Mouse (Mus musculus) MEL (cell line): ENCODE measurements around the gene Sgms1. TPM values are rescaled to one million over a fixed set of nuclear protein-coding genes. Genes with fewer than 3 reads are reported as not detected.

Experiments used
- DNase-seq: peaks from one replicate; pipeline ENCODE4 v3.0.0; 2011; ENCODE audit warnings: low read depth, low spot score
- H3K27ac ChIP-seq: 2 replicates; pipeline ENCODE4 v1.5.1; 2012; ENCODE audit warnings: low read depth, mild to moderate bottlenecking, control low read depth, low read length, moderate library complexity; ENCODE audit not compliant: control insufficient read depth
- H3K27me3 ChIP-seq, 2 experiments: fragments of 150-350 bp in 1 of 2; sonication (generic) in 1 of 2; 2 replicates each; pipeline ENCODE4 v1.6.1; 2012; ENCODE audit warnings: low read length in 2 of 2, mild to moderate bottlenecking in 2 of 2, improper control_type of control experiment in 1 of 2, moderate library complexity in 1 of 2; ENCODE audit not compliant: insufficient read depth in 2 of 2, control insufficient read depth in 1 of 2
- H3K36me3 ChIP-seq, 2 experiments: 2 replicates each; pipeline ENCODE4 v1.6.1; 2012 to 2014; ENCODE audit warnings: low read length in 2 of 2, improper control_type of control experiment in 1 of 2, inconsistent platforms in 1 of 2, mild to moderate bottlenecking in 1 of 2; ENCODE audit not compliant: insufficient read depth in 2 of 2, control insufficient read depth in 1 of 2
- H3K4me1 ChIP-seq, 2 experiments: fragments of 150-350 bp in 1 of 2; sonication (generic) in 1 of 2; 2 replicates each; pipeline ENCODE4 v1.6.1; 2012; ENCODE audit warnings: low read length in 2 of 2, improper control_type of control experiment in 1 of 2, mild to moderate bottlenecking in 1 of 2; ENCODE audit not compliant: insufficient read depth in 2 of 2, control insufficient read depth in 1 of 2
- H3K4me3 ChIP-seq, 2 experiments: fragments of 150-350 bp in 1 of 2; sonication (generic) in 1 of 2; 2 replicates each; pipeline ENCODE4 v1.5.1; 2012; ENCODE audit warnings: low read depth in 2 of 2, low read length in 2 of 2, mild to moderate bottlenecking in 2 of 2, moderate library complexity in 2 of 2, control low read depth in 1 of 2, improper control_type of control experiment in 1 of 2; ENCODE audit not compliant: control insufficient read depth in 1 of 2, insufficient read depth in 1 of 2
- H3K79me2 ChIP-seq: 2 replicates; pipeline ENCODE4 v1.6.1; 2012; ENCODE audit warnings: mild to moderate bottlenecking, low read length, moderate library complexity; ENCODE audit not compliant: control insufficient read depth, poor library complexity, insufficient read depth
- H3K9ac ChIP-seq: 2 replicates; pipeline ENCODE4 v1.6.1; 2012; ENCODE audit warnings: low read depth, mild to moderate bottlenecking, control low read depth, low read length, moderate library complexity; ENCODE audit not compliant: control insufficient read depth, poor library complexity, severe bottlenecking
- H3K9me3 ChIP-seq: fragments of 150-350 bp; sonication (generic); replicated peaks from 2 replicates; pipeline ENCODE4 v1.6.1; 2012; ENCODE audit warnings: mild to moderate bottlenecking, low read length, improper control_type of control experiment, moderate library complexity; ENCODE audit not compliant: insufficient read depth
- BHLHE40 ChIP-seq: IDR thresholded peaks from 2 replicates; pipeline ENCODE4 v1.6.1; 2012; ENCODE audit warnings: low read depth, mild to moderate bottlenecking, inconsistent platforms, low read length, improper control_type of control experiment, borderline replicate concordance
- CHD1 ChIP-seq: IDR thresholded peaks from 2 replicates; pipeline ENCODE4 v1.6.1; 2012; ENCODE audit warnings: low read depth, mild to moderate bottlenecking, inconsistent platforms, low read length, improper control_type of control experiment
- CTCF ChIP-seq, 3 experiments: IDR thresholded peaks in 2 of 3; conservative IDR thresholded peaks in 1 of 3; 2 replicates each; pipeline ENCODE4 v1.5.1; 2011 to 2012; ENCODE audit warnings: low read length in 3 of 3, low read depth in 2 of 3, mild to moderate bottlenecking in 2 of 3, improper control_type of control experiment in 1 of 3, inconsistent platforms in 1 of 3, mixed read lengths in 1 of 3, moderate library complexity in 1 of 3; ENCODE audit not compliant: control insufficient read depth in 1 of 3, insufficient read depth in 1 of 3, poor library complexity in 1 of 3, severe bottlenecking in 1 of 3
- ELF1 ChIP-seq: IDR thresholded peaks from 2 replicates; pipeline ENCODE4 v1.6.1; 2014; ENCODE audit warnings: low read depth, mild to moderate bottlenecking, inconsistent platforms, low read length, improper control_type of control experiment, moderate library complexity
- EP300 ChIP-seq, 2 experiments: IDR thresholded peaks; 2 replicates each; pipeline ENCODE4 v1.6.1; 2011; ENCODE audit warnings: improper control_type of control experiment in 2 of 2, low read length in 2 of 2, low read depth in 1 of 2, mild to moderate bottlenecking in 1 of 2
- ETS1 ChIP-seq: IDR thresholded peaks from 2 replicates; pipeline ENCODE4 v1.6.1; 2012; ENCODE audit warnings: low read depth, mild to moderate bottlenecking, inconsistent platforms, low read length, improper control_type of control experiment, moderate library complexity
- GABPA ChIP-seq: IDR thresholded peaks from 2 replicates; pipeline ENCODE4 v1.6.1; 2012; ENCODE audit warnings: low read depth, mild to moderate bottlenecking, inconsistent platforms, low read length, improper control_type of control experiment, moderate library complexity
- GATA1 ChIP-seq: IDR thresholded peaks from 2 replicates; pipeline ENCODE4 v1.6.1; 2011; ENCODE audit warnings: low read depth, low read length, improper control_type of control experiment
- HCFC1 ChIP-seq: IDR thresholded peaks from 2 replicates; pipeline ENCODE4 v1.6.1; 2012; ENCODE audit warnings: low read depth, mild to moderate bottlenecking, inconsistent platforms, low read length, improper control_type of control experiment, moderate library complexity
- MAFK ChIP-seq: IDR thresholded peaks from 2 replicates; pipeline ENCODE4 v1.6.1; 2011; ENCODE audit warnings: low read depth, mild to moderate bottlenecking, low read length, improper control_type of control experiment, borderline replicate concordance
- NELFE ChIP-seq: IDR thresholded peaks from 2 replicates; pipeline ENCODE4 v1.6.1; 2011; ENCODE audit warnings: low read depth, low read length, improper control_type of control experiment
- NRF1 ChIP-seq: IDR thresholded peaks from 2 replicates; pipeline ENCODE4 v1.6.1; 2014; ENCODE audit warnings: low read depth, mild to moderate bottlenecking, inconsistent platforms, low read length, improper control_type of control experiment, moderate library complexity; ENCODE audit not compliant: poor library complexity, insufficient read depth, severe bottlenecking
- POLR2AphosphoS2 ChIP-seq: IDR thresholded peaks from 2 replicates; pipeline ENCODE4 v1.6.1; 2011; ENCODE audit warnings: low read length, improper control_type of control experiment
- RCOR1 ChIP-seq: IDR thresholded peaks from 2 replicates; pipeline ENCODE4 v1.6.1; 2012; ENCODE audit warnings: low read depth, mild to moderate bottlenecking, inconsistent platforms, low read length, improper control_type of control experiment
- SIN3A ChIP-seq: IDR thresholded peaks from 2 replicates; pipeline ENCODE4 v1.6.1; 2012; ENCODE audit warnings: low read length, improper control_type of control experiment, inconsistent platforms
- TCF12 ChIP-seq: IDR thresholded peaks from 2 replicates; pipeline ENCODE4 v1.6.1; 2014; ENCODE audit warnings: low read depth, mild to moderate bottlenecking, inconsistent platforms, low read length, improper control_type of control experiment, moderate library complexity
- UBTF ChIP-seq: IDR thresholded peaks from 2 replicates; pipeline ENCODE4 v1.6.1; 2012; ENCODE audit warnings: low read depth, mild to moderate bottlenecking, inconsistent platforms, low read length, improper control_type of control experiment, moderate library complexity, borderline replicate concordance; ENCODE audit not compliant: insufficient read depth
- USF2 ChIP-seq, 2 experiments: IDR thresholded peaks; 2 replicates each; pipeline ENCODE4 v1.6.1; 2011 to 2012; ENCODE audit warnings: improper control_type of control experiment in 2 of 2, low read length in 2 of 2, borderline replicate concordance in 1 of 2, inconsistent platforms in 1 of 2, low read depth in 1 of 2, mild to moderate bottlenecking in 1 of 2; ENCODE audit not compliant: insufficient read depth in 1 of 2
- ZKSCAN1 ChIP-seq: IDR thresholded peaks from 2 replicates; pipeline ENCODE4 v1.6.1; 2012; ENCODE audit warnings: low read depth, mild to moderate bottlenecking, inconsistent platforms, low read length, improper control_type of control experiment, moderate library complexity
- ZMIZ1 ChIP-seq: IDR thresholded peaks from 2 replicates; pipeline ENCODE4 v1.6.1; 2012; ENCODE audit warnings: low read depth, mild to moderate bottlenecking, inconsistent platforms, low read length, improper control_type of control experiment, moderate library complexity
- ZNF384 ChIP-seq: IDR thresholded peaks from 2 replicates; pipeline ENCODE4 v1.6.1; 2012; ENCODE audit warnings: low read depth, mild to moderate bottlenecking, inconsistent platforms, low read length, improper control_type of control experiment
- polyA plus RNA-seq, 2 experiments: library from polyadenylated mRNA; stranded (reverse) in 1 of 2; unstranded in 1 of 2; fragments of >175 nt in 1 of 2; fragments of >200 nt in 1 of 2; gene quantifications; 2 replicates each; pipeline versions ENCODE4 v1.2.1 to v1.2.4; 2012; ENCODE audit warnings: low replicate concordance in 2 of 2, low read depth in 1 of 2; ENCODE audit not compliant: insufficient read length in 2 of 2, insufficient read depth in 1 of 2, missing spikeins in 1 of 2
- total RNA-seq: library from RNA; depleted of rRNA; stranded (reverse); fragments of 300-350 nt; gene quantifications from 2 replicates; pipeline ENCODE4 v1.2.3, GENCODE M21; 2012

Sgms1 gene
- total and polyA plus RNA-seq, 3 experiments, result 16.3 to 18.5 TPM; not detected in 1

- H3K4me1 ChIP-seq, result peaks cover 8 to 11% of the 10 kb centered on the region in 2 experiments; a peak in 3 of 4 replicates
Observed at GRCm38 (mm10) chr19:32148710-32149109, 240.8 kb downstream of the Sgms1 start.

GRCm38 (mm10) chr19:32142383-32142782, 247.1 kb downstream of the Sgms1 start:
- no peak overlapping the region for H3K27ac ChIP-seq
- peaks cover 0 to 15% of the 10 kb centered on the region in 2 experiments; a peak in 3 of 4 replicates for H3K36me3 ChIP-seq
- 0 out of 2 replicates have a peak, but pooled peaks cover 4% of the 10 kb centered on the region for H3K79me2 ChIP-seq
- H3K27me3 ChIP-seq, result no peaks in the 10 kb centered on the region
- H3K9ac ChIP-seq, result no peak overlapping the region
- TF ChIP-seq POLR2AphosphoS2 (no peak), GABPA (no peak), TCF12 (no peak)
- TF ChIP-seq, all 39 proteins: peak for 0
- no peak for DNase-seq
- Histone ChIP-seq H3K9me3 (no peaks in the 10 kb centered on the region), H3K4me1 (peaks cover 10 to 23% of the 10 kb centered on the region in 2 experiments), H3K4me3 (no peak overlapping the region)

More at GRCm38 (mm10) chr19:32148710-32149109, 240.8 kb downstream of the Sgms1 start:
- 0 out of 2 replicates have a peak, but pooled peaks have one; percentile 26 for TF ChIP-seq TCF12
- peak; percentile 30; the same call in 1 of the 2 replicates for TF ChIP-seq ETS1
- TF ChIP-seq USF2 (IDR thresholded peaks at IDR 0.05; ENCODE audit: borderline replicate concordance in 1 of 2, insufficient read depth in 1 of 2, low read depth in 1 of 2, low read length in 2 of 2), result no peak
- no peak for TF ChIP-seq ZMIZ1
- no peak for TF ChIP-seq ZKSCAN1
- TF ChIP-seq GATA1, result peak; percentile 54
- no peak for TF ChIP-seq MAFK
- TF ChIP-seq EP300 (IDR thresholded peaks at IDR 0.05; ENCODE audit: low read depth in 1 of 2, low read length in 2 of 2), result peak; percentile 29 to 59; a peak in 2 of 4 replicates
- H3K9me3 ChIP-seq, result no peaks in the 10 kb centered on the region
- DNase-seq, result peak; percentile 46
- peak overlapping the region; percentile 26; the same call in 1 of the 2 replicates for H3K27ac ChIP-seq
- peaks cover 0 to 10% of the 10 kb centered on the region in 2 experiments; a peak in 3 of 4 replicates for H3K36me3 ChIP-seq
- no peaks in the 10 kb centered on the region for H3K27me3 ChIP-seq
- no peaks in the 10 kb centered on the region; the same call in 1 of the 2 replicates for H3K79me2 ChIP-seq
- no peak overlapping the region for H3K4me3 ChIP-seq
- H3K9ac ChIP-seq, result 0 out of 2 replicates have a peak overlapping the region, but pooled peaks have one; percentile 12

- Histone ChIP-seq H3K9ac (peak overlapping the region; percentile 14; the same call in 1 of the 2 replicates), H3K4me3 (peak overlapping the region in 1 of 2 experiments; percentile 26; a peak in 1 of 4 replicates), H3K9me3 (no peaks in the 10 kb centered on the region), H3K27me3 (no peaks in the 10 kb centered on the region), H3K36me3 (peaks cover 4 to 18% of the 10 kb centered on the region in 2 experiments; a peak in 3 of 4 replicates), H3K79me2 (0 out of 2 replicates have a peak, but pooled peaks cover 4% of the 10 kb centered on the region), H3K4me1 (peaks cover 10 to 23% of the 10 kb centered on the region in 2 experiments), H3K27ac (peak overlapping the region; percentile 41)
- DNase-seq, result peak; percentile 65
- TF ChIP-seq NELFE, result no peak
- no peak for TF ChIP-seq GABPA
- TF ChIP-seq RCOR1, result peak; percentile 41; the same call in 1 of the 2 replicates
- TF ChIP-seq NRF1, result no peak
- no peak for TF ChIP-seq ELF1
- no peak for TF ChIP-seq HCFC1
- TF ChIP-seq POLR2AphosphoS2, result no peak
- TF ChIP-seq EP300 (IDR thresholded peaks at IDR 0.05; ENCODE audit: low read depth in 1 of 2, low read length in 2 of 2), result peak; percentile 33 to 36; a peak in 1 of 4 replicates
- TF ChIP-seq ZMIZ1, result no peak
- 0 out of 2 replicates have a peak, but pooled peaks have one; percentile 5 for TF ChIP-seq BHLHE40
- no peak for TF ChIP-seq CHD1
- peak; percentile 78 for TF ChIP-seq ZNF384
- TF ChIP-seq CTCF (IDR thresholded peaks at IDR 0.05 in 2 of 3, conservative IDR thresholded peaks at IDR 0.05 in 1 of 3; ENCODE audit: control insufficient read depth in 1 of 3, insufficient read depth in 1 of 3, low read depth in 2 of 3, low read length in 3 of 3, poor library complexity in 1 of 3, severe bottlenecking in 1 of 3), result no peak
- no peak for TF ChIP-seq UBTF
- peak; percentile 40; the same call in 1 of the 2 replicates for TF ChIP-seq SIN3A
Observed at GRCm38 (mm10) chr19:32138361-32139088, 251.0 kb downstream of the Sgms1 start.
